Mouse (Mus musculus) heart, embryonic 16.5 days (tissue): ENCODE measurements around the gene Med13l. TPM values are rescaled to one million over a fixed set of nuclear protein-coding genes. Genes with fewer than 3 reads are reported as not detected.

Experiments
- ATAC-seq: fragments of 200-750 bp; cut with Nextera tagmentation; replicated peaks from 2 replicates; pipeline ENCODE4 v1.8.0; 2017; ENCODE audit warnings: moderate number of reproducible peaks; ENCODE audit not compliant: insufficient read depth, low FRiP score; ENCODE audit errors: extremely low read depth
- H3K27ac ChIP-seq: fragments of 300-500 bp; sonication (generic); 2 replicates; pipeline ENCODE4 v1.5.1; 2014; ENCODE audit warnings: mild to moderate bottlenecking, low read length, control low read depth, moderate library complexity
- H3K27me3 ChIP-seq: fragments of 300-500 bp; sonication (generic); 2 replicates; pipeline ENCODE4 v1.6.1; 2014; ENCODE audit warnings: low read length, mixed read lengths; ENCODE audit not compliant: control insufficient read depth, insufficient read depth
- H3K36me3 ChIP-seq: fragments of 300-500 bp; sonication (generic); 2 replicates; pipeline ENCODE4 v1.6.1; 2014; ENCODE audit not compliant: control insufficient read depth, insufficient read depth
- H3K4me1 ChIP-seq: fragments of 300-500 bp; sonication (generic); 2 replicates; pipeline ENCODE4 v1.6.1; 2014; ENCODE audit warnings: low read length, mixed read lengths; ENCODE audit not compliant: control insufficient read depth, insufficient read depth
- H3K4me2 ChIP-seq: fragments of 300-500 bp; sonication (generic); 2 replicates; pipeline ENCODE4 v1.6.1; 2014; ENCODE audit warnings: low read depth, mild to moderate bottlenecking, control low read depth, low read length
- H3K4me3 ChIP-seq: fragments of 300-500 bp; sonication (generic); 2 replicates; pipeline ENCODE4 v1.5.1; 2014; ENCODE audit warnings: mild to moderate bottlenecking, control low read depth, low read length
- H3K9ac ChIP-seq: fragments of 300-500 bp; sonication (generic); 2 replicates; pipeline ENCODE4 v1.6.1; 2014; ENCODE audit warnings: low read length, control low read depth
- H3K9me3 ChIP-seq: fragments of 300-500 bp; sonication (generic); replicated peaks from 2 replicates; pipeline ENCODE4 v1.6.1; 2016; ENCODE audit warnings: low read length; ENCODE audit not compliant: control insufficient read depth
- WGBS: fragments of 180-500 bp; shearing (Covaris S2); extraction: QIAGEN DNeasy Blood & Tissue Kit; methylation state at CpG from one replicate; pipeline ENCODE4 v1.1.7; 2014; 5-methylcytosine and 5-hydroxymethylcytosine counted together
- polyA plus RNA-seq: library from polyadenylated mRNA; unstranded; fragments of >200 nt; fragmentation: Nextera tagmentation; extraction: Ambion mirVana; gene quantifications from 2 replicates; pipeline ENCODE4 v1.2.1, GENCODE M21; 2015

Gene Med13l
- polyA plus RNA-seq, 1 experiment from 2014 or later, result 6.7 TPM

GRCm38 (mm10) chr5:118721416-118721815 is 160.9 kb downstream of the Med13l start:
- no peak overlapping the region for H3K4me3 ChIP-seq
- H3K9ac ChIP-seq, result no peak overlapping the region
- no peak for ATAC-seq
- H3K9me3 ChIP-seq, result no peaks in the 10 kb centered on the region
- H3K27me3 ChIP-seq, result no peaks in the 10 kb centered on the region
- no peak overlapping the region for H3K4me2 ChIP-seq
- no peak overlapping the region for H3K27ac ChIP-seq
- WGBS, result 68% methylated on average over 12 of the region's 12 CpGs
- peaks cover 19% of the 10 kb centered on the region for H3K4me1 ChIP-seq
- peaks cover 16% of the 10 kb centered on the region for H3K36me3 ChIP-seq

- H3K4me3 ChIP-seq, result no peak overlapping the region
- H3K4me2 ChIP-seq, result no peak overlapping the region
- H3K27ac ChIP-seq, result no peak overlapping the region
- H3K27me3 ChIP-seq, result no peaks in the 10 kb centered on the region
- ATAC-seq, result no peak
- H3K4me1 ChIP-seq, result peaks cover 16% of the 10 kb centered on the region
- no peaks in the 10 kb centered on the region for H3K9me3 ChIP-seq
- H3K9ac ChIP-seq, result no peak overlapping the region
- peaks cover 17% of the 10 kb centered on the region for H3K36me3 ChIP-seq
- 86% methylated on average over 5 of the region's 5 CpGs for WGBS
Measured at GRCm38 (mm10) chr5:118721848-118722247, 161.4 kb downstream of the Med13l start.

GRCm38 (mm10) chr5:118722456-118722855 is 162.0 kb downstream of the Med13l start:
- H3K27ac ChIP-seq, result no peak overlapping the region
- WGBS, result 77% methylated on average over 3 of the region's 3 CpGs
- H3K27me3 ChIP-seq, result no peaks in the 10 kb centered on the region
- no peak overlapping the region for H3K4me2 ChIP-seq
- H3K9me3 ChIP-seq, result no peaks in the 10 kb centered on the region
- H3K36me3 ChIP-seq, result peaks cover 22% of the 10 kb centered on the region
- peaks cover 10% of the 10 kb centered on the region for H3K4me1 ChIP-seq
- no peak overlapping the region for H3K4me3 ChIP-seq
- no peak overlapping the region for H3K9ac ChIP-seq
- no peak for ATAC-seq

GRCm38 (mm10) chr5:118725425-118725824 is 164.9 kb downstream of the Med13l start:
- 80% methylated on average over 6 of the region's 6 CpGs for WGBS
- Histone ChIP-seq H3K9me3 (no peaks in the 10 kb centered on the region), H3K9ac (no peak overlapping the region), H3K36me3 (peaks cover 50% of the 10 kb centered on the region), H3K27ac (no peak overlapping the region), H3K4me1 (peaks cover 3% of the 10 kb centered on the region), H3K4me2 (no peak overlapping the region), H3K4me3 (no peak overlapping the region), H3K27me3 (no peaks in the 10 kb centered on the region)
- ATAC-seq, result no peak

GRCm38 (mm10) chr5:118725886-118726505 is 165.5 kb downstream of the Med13l start:
- no peak for ATAC-seq
- H3K4me2 ChIP-seq, result no peak overlapping the region
- 54% methylated on average over 10 of the region's 10 CpGs for WGBS
- H3K36me3 ChIP-seq, result peaks cover 50% of the 10 kb centered on the region
- H3K9me3 ChIP-seq, result no peaks in the 10 kb centered on the region
- H3K9ac ChIP-seq, result no peak overlapping the region
- H3K4me3 ChIP-seq, result no peak overlapping the region
- H3K27me3 ChIP-seq, result no peaks in the 10 kb centered on the region
- no peak overlapping the region for H3K27ac ChIP-seq
- H3K4me1 ChIP-seq, result peaks cover 3% of the 10 kb centered on the region

- no peak for ATAC-seq
- H3K4me1 ChIP-seq, result peaks cover 3% of the 10 kb centered on the region; the same call in 1 of the 2 replicates
- no peak overlapping the region for H3K4me3 ChIP-seq
- H3K36me3 ChIP-seq, result peaks cover 50% of the 10 kb centered on the region
- 84% methylated on average over 16 of the region's 16 CpGs for WGBS
- no peaks in the 10 kb centered on the region for H3K27me3 ChIP-seq
- no peak overlapping the region for H3K9ac ChIP-seq
- no peak overlapping the region for H3K27ac ChIP-seq
- H3K9me3 ChIP-seq, result no peaks in the 10 kb centered on the region
- H3K4me2 ChIP-seq, result no peak overlapping the region
Measured at GRCm38 (mm10) chr5:118727336-118727735, 166.9 kb downstream of the Med13l start.

- peaks cover 41% of the 10 kb centered on the region for H3K36me3 ChIP-seq
- no peaks in the 10 kb centered on the region for H3K4me1 ChIP-seq
Measured at GRCm38 (mm10) chr5:118732221-118732620, 171.7 kb downstream of the Med13l start.

GRCm38 (mm10) chr5:118732651-118733050 is 172.2 kb downstream of the Med13l start:
- ATAC-seq, result no peak
- H3K4me1 ChIP-seq, result no peaks in the 10 kb centered on the region
- 89% methylated on average over 8 of the region's 8 CpGs for WGBS
- H3K9me3 ChIP-seq, result no peaks in the 10 kb centered on the region
- no peak overlapping the region for H3K4me2 ChIP-seq
- H3K9ac ChIP-seq, result no peak overlapping the region
- peaks cover 37% of the 10 kb centered on the region for H3K36me3 ChIP-seq
- H3K4me3 ChIP-seq, result no peak overlapping the region
- no peak overlapping the region for H3K27ac ChIP-seq
- H3K27me3 ChIP-seq, result no peaks in the 10 kb centered on the region

More at GRCm38 (mm10) chr5:118732221-118732620, 171.7 kb downstream of the Med13l start:
- ATAC-seq, result no peak
- Histone ChIP-seq H3K4me2 (no peak overlapping the region), H3K4me3 (no peak overlapping the region), H3K27ac (no peak overlapping the region), H3K27me3 (no peaks in the 10 kb centered on the region), H3K9ac (no peak overlapping the region), H3K9me3 (no peaks in the 10 kb centered on the region)
- 62% methylated on average over 3 of the region's 3 CpGs for WGBS

- 84% methylated on average over 4 of the region's 4 CpGs for WGBS
- no peak overlapping the region for H3K9ac ChIP-seq
- no peaks in the 10 kb centered on the region for H3K27me3 ChIP-seq
- H3K36me3 ChIP-seq, result peaks cover 31% of the 10 kb centered on the region
- ATAC-seq, result no peak
- H3K4me1 ChIP-seq, result no peaks in the 10 kb centered on the region
- H3K4me2 ChIP-seq, result no peak overlapping the region
- no peak overlapping the region for H3K4me3 ChIP-seq
- H3K9me3 ChIP-seq, result no peaks in the 10 kb centered on the region
- H3K27ac ChIP-seq, result no peak overlapping the region
Measured at GRCm38 (mm10) chr5:118733566-118733965, 173.1 kb downstream of the Med13l start.
